ENCODE assay signal across 10 mouse cellular contexts in the genomic region with DNA sequence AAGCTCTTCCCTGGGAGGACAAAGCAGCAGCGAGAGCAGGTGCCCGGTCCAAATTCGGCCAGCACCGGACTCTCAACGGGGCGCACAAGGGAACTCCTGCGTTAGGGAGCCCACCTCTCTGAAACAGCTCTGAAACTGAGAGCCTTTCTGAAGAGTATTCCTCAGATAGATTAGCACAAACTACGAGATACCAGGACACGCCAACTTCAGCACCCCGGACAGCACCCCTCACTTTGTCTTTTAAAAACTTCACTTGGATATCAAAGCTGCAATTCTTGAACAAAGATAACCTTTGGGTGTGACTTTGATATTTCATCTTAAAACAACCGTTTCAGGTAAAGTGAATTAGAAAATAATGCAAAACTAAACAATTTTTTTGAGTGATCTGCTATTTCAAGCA. TPM values are rescaled to one million over a fixed set of nuclear protein-coding genes. Genes with fewer than 3 reads are reported as not detected.
A peak's percentile ranks its signal among the peaks of the same experiment; 100 is the strongest.
DNase-seq lines count a peak whose midpoint lies in the region; ATAC-seq and TF ChIP-seq lines count a peak whose summit lies in the region.
"Had no signal": no experiment of that assay in that cellular context is flagged by ENCODE, and none has a peak within 500 bp of the region (broad histone marks: within the 10 kb centered on the region; RNA-seq: fewer than 3 reads in every experiment).

No protein-coding gene starts in this region.

- DNase-seq in kidney, adult 18-20 months, result peak; percentile 6
- no peak for DNase-seq in kidney, adult 11 months
- DNase-seq in Muller cell, postnatal 12 days (ENCODE audit: inconsistent ontology term), result peak; percentile 61
- peak; percentile 3 for DNase-seq in fibroblast of lung, adult 2 months (ENCODE audit: low read depth)
- DNase-seq in limb, embryonic 14.5 days (ENCODE audit: low spot score), result peak; percentile 89
- DNase-seq in stomach, postnatal 0 days (ENCODE audit: low spot score), result peak; percentile 51
- no peak for DNase-seq in cerebellum, adult 18-20 months
- DNase-seq in cerebellum, postnatal 25 days, result no peak

- no peak for TF ChIP-seq EP300 in stomach, postnatal 0 days (optimal IDR thresholded peaks at IDR 0.05)

- TF ChIP-seq CTCF in stomach, postnatal 0 days (IDR thresholded peaks at IDR 0.05; ENCODE audit: low read depth), result no peak

- H3K4me3 ChIP-seq in limb, embryonic 14.5 days (replicated peaks; ENCODE audit: low read length), result no peak overlapping the region
- no peak overlapping the region for H3K4me3 ChIP-seq in stomach, postnatal 0 days (ENCODE audit: low read depth, low read length)

- WGBS in limb, embryonic 14.5 days, result under 1% methylated on average over 11 of the region's 11 CpGs
- WGBS in stomach, postnatal 0 days, result 3% methylated on average over 11 of the region's 11 CpGs

- H3K9ac ChIP-seq in limb, embryonic 14.5 days (ENCODE audit: low read depth, low read length, severe bottlenecking), result no peak overlapping the region
- no peak overlapping the region for H3K9ac ChIP-seq in stomach, postnatal 0 days (ENCODE audit: low read length)

- no peaks in the 10 kb centered on the region for H3K9me3 ChIP-seq in limb, embryonic 14.5 days (ENCODE audit: control insufficient read depth, low read length)
- H3K9me3 ChIP-seq in stomach, postnatal 0 days (ENCODE audit: control insufficient read depth, low read length), result no peaks in the 10 kb centered on the region

- no peaks in the 10 kb centered on the region for H3K27me3 ChIP-seq in limb, embryonic 14.5 days (ENCODE audit: control insufficient read depth, insufficient read depth, low read length)
- no peaks in the 10 kb centered on the region for H3K27me3 ChIP-seq in stomach, postnatal 0 days (ENCODE audit: control insufficient read depth, insufficient read depth, low read length)

- H3K4me1 ChIP-seq in limb, embryonic 14.5 days (ENCODE audit: control insufficient read depth, insufficient read depth, low read length), result no peaks in the 10 kb centered on the region
- H3K4me1 ChIP-seq in stomach, postnatal 0 days (replicated peaks; ENCODE audit: control insufficient read depth, insufficient read depth), result no peaks in the 10 kb centered on the region

- TF ChIP-seq POLR2A in limb, embryonic 14.5 days (IDR thresholded peaks at IDR 0.05; ENCODE audit: borderline replicate concordance, extremely low read depth, insufficient read depth, insufficient read length), result no peak

- ATAC-seq in limb, embryonic 14.5 days (ENCODE audit: low FRiP score, low read depth), result no peak
- ATAC-seq in stomach, postnatal 0 days (ENCODE audit: low FRiP score, low TSS enrichment), result no peak

- no peak overlapping the region for H3K4me2 ChIP-seq in limb, embryonic 14.5 days (replicated peaks; ENCODE audit: low read depth, low read length, severe bottlenecking)
- H3K4me2 ChIP-seq in stomach, postnatal 0 days (replicated peaks; ENCODE audit: low read depth), result no peak overlapping the region

- no peaks in the 10 kb centered on the region for H3K36me3 ChIP-seq in limb, embryonic 14.5 days (ENCODE audit: control insufficient read depth, insufficient read depth, low read length)
- H3K36me3 ChIP-seq in stomach, postnatal 0 days (ENCODE audit: control insufficient read depth, insufficient read depth, low read length), result no peaks in the 10 kb centered on the region

- H3K27ac ChIP-seq in limb, embryonic 14.5 days (replicated peaks; ENCODE audit: low read depth, low read length), result no peak overlapping the region
- H3K27ac ChIP-seq in stomach, postnatal 0 days (replicated peaks), result no peak overlapping the region

RNA-seq across cellular contexts. Expression of a gene that starts 1.2 kb away (rescaled TPM):
- not detected in 2 replicates for polyA plus RNA-seq in limb, embryonic 14.5 days (2012; rRNA removed)
- not detected in 2 replicates for polyA plus RNA-seq in limb, embryonic 14.5 days (2014; fragmentation: Nextera tagmentation; extraction: Ambion mirVana)
- not detected in 2 replicates for polyA plus RNA-seq in stomach, postnatal 0 days (2015; fragmentation: Nextera tagmentation; extraction: Ambion mirVana)
- polyA plus RNA-seq: large intestine, adult 2 months; spleen, adult 2 months had no signal

Comparison
In these comparisons a context has a peak if more than half of its experiments do, and no peak if none do; other contexts are left out.
1. DNase-seq: peak in kidney, adult 18-20 months (single experiment), Muller cell, postnatal 12 days (single experiment), fibroblast of lung, adult 2 months (single experiment), limb, embryonic 14.5 days (single experiment) and stomach, postnatal 0 days (single experiment); none in kidney, adult 11 months (single experiment), cerebellum, adult 18-20 months (0 of 2) and cerebellum, postnatal 25 days (0 of 2).